Mouse (Mus musculus) ES-E14 (cell line): Measurements from ENCODE around the gene Lypd4. TPM values are rescaled to one million over a fixed set of nuclear protein-coding genes. Genes with fewer than 3 reads are reported as not detected.

ENCODE experiments used
- DNase-seq: peaks from one replicate; pipeline ENCODE4 v3.0.0-alpha.2; 2013; ENCODE audit warnings: low read depth, low spot score
- H3K27ac ChIP-seq: 2 replicates; pipeline ENCODE4 v1.5.1; 2012; ENCODE audit warnings: low read depth, mild to moderate bottlenecking, low read length, moderate library complexity, mixed read lengths; ENCODE audit not compliant: poor library complexity, insufficient read depth, severe bottlenecking
- H3K36me3 ChIP-seq: 2 replicates; pipeline ENCODE4 v1.6.1; 2012; ENCODE audit warnings: mild to moderate bottlenecking, low read length, moderate library complexity, mixed read lengths; ENCODE audit not compliant: control insufficient read depth, poor library complexity, insufficient read depth, severe bottlenecking
- H3K4me1 ChIP-seq, 2 experiments: fragments of 150-350 bp in 1 of 2; sonication (generic) in 1 of 2; 2 replicates each; pipeline ENCODE4 v1.6.1; 2012; ENCODE audit warnings: low read length in 2 of 2, mild to moderate bottlenecking in 1 of 2, mixed read lengths in 1 of 2; ENCODE audit not compliant: control insufficient read depth in 2 of 2, insufficient read depth in 2 of 2, poor library complexity in 1 of 2
- H3K4me3 ChIP-seq, 2 experiments: fragments of 150-350 bp in 1 of 2; sonication (generic) in 1 of 2; 2 replicates each; pipeline ENCODE4 v1.5.1; 2012; ENCODE audit warnings: low read length in 2 of 2, low read depth in 1 of 2, mild to moderate bottlenecking in 1 of 2, mixed read lengths in 1 of 2; ENCODE audit not compliant: insufficient read depth in 1 of 2, poor library complexity in 1 of 2, severe bottlenecking in 1 of 2
- H3K9ac ChIP-seq: 2 replicates; pipeline ENCODE4 v1.6.1; 2012; ENCODE audit warnings: low read depth, mild to moderate bottlenecking, low read length, mixed read lengths; ENCODE audit not compliant: poor library complexity, insufficient read depth, severe bottlenecking
- H3K9me3 ChIP-seq: fragments of 150-350 bp; sonication (generic); 2 replicates; pipeline ENCODE4 v1.6.1; 2012; ENCODE audit warnings: low read depth, mild to moderate bottlenecking, low read length; ENCODE audit not compliant: control insufficient read depth, insufficient read depth
- CHD2 ChIP-seq: IDR thresholded peaks from 2 replicates; pipeline ENCODE4 v1.6.1; 2014; ENCODE audit warnings: mild to moderate bottlenecking, low read depth, low read length, inconsistent platforms
- HCFC1 ChIP-seq: IDR thresholded peaks from 2 replicates; pipeline ENCODE4 v1.6.1; 2012; ENCODE audit warnings: low read length, inconsistent platforms, borderline replicate concordance; ENCODE audit not compliant: insufficient read depth
- MAFK ChIP-seq: IDR thresholded peaks from 2 replicates; pipeline ENCODE4 v1.6.1; 2014; ENCODE audit warnings: mild to moderate bottlenecking, low read depth, low read length, inconsistent platforms; ENCODE audit not compliant: insufficient read depth
- ZC3H11A ChIP-seq: IDR thresholded peaks from 2 replicates; pipeline ENCODE4 v1.6.1; 2012; ENCODE audit warnings: low read depth, mild to moderate bottlenecking, inconsistent platforms, low read length, borderline replicate concordance
- ZNF384 ChIP-seq: IDR thresholded peaks from 2 replicates; pipeline ENCODE4 v1.6.1; 2012; ENCODE audit warnings: low read depth, low read length, inconsistent platforms
- in situ Hi-C, 2 experiments: fragments of 600-800 bp; cut with MboI; formaldehyde crosslinking; loops; one replicate each; pipeline ENCODE4 v1.15.1; 2025; ENCODE audit warnings: low sequenced_read_pairs in 2 of 2, inconsistent platforms in 1 of 2; ENCODE audit not compliant: unreplicated experiment in 2 of 2
- total RNA-seq: library from RNA; depleted of rRNA; stranded (reverse); fragments of 300-350 nt; gene quantifications from 2 replicates; pipeline ENCODE4 v1.2.3, GENCODE M21; 2012

Lypd4 gene
- total RNA-seq, 1 experiment, result 0.18 TPM

- H3K4me3 ChIP-seq, result peak overlapping the region in 1 of 2 experiments; percentile 29; a peak in 1 of 4 replicates
- no peaks in the 10 kb centered on the region for H3K9me3 ChIP-seq
- H3K27ac ChIP-seq, result peak overlapping the region; percentile 45
- H3K9ac ChIP-seq, result no peak overlapping the region
- H3K36me3 ChIP-seq, result peaks cover 19% of the 10 kb centered on the region; the same call in 1 of the 2 replicates
- peaks cover 1 to 23% of the 10 kb centered on the region in 2 experiments for H3K4me1 ChIP-seq
- no peak for DNase-seq
- in situ Hi-C loops, result no loop called here
- TF ChIP-seq HCFC1, result no peak
- TF ChIP-seq CHD2, result no peak
- TF ChIP-seq MAFK, result no peak
- TF ChIP-seq ZC3H11A, result no peak
- no peak for TF ChIP-seq ZNF384
These were observed 36.8 kb upstream of the Lypd4 start for GRCm38 (mm10) chr7:24906551-24906950.

DNA sequence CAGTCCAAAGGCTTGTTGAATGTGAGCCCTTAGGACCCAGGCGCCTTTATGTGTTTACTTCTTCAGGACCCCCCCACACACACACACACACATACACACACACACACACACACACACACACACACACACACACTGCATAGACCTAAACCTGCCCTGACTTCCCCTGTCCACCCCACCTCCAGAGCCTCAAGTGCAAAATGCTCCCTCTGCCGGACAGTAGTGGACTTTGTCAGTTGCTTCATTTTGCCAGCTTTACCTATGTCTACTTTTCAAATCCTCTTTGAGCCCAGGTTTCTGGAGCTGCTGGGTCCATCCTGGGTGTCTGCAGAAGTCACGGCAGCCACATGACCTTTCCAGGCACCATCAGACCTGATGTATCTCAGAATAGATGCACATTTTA is 35.2 kb upstream of the Lypd4 start:
- H3K9ac ChIP-seq, result no peak overlapping the region
- DNase-seq, result no peak
- TF ChIP-seq MAFK (no peak), ZNF384 (no peak), ZC3H11A (no peak), CHD2 (no peak), HCFC1 (no peak)
- H3K4me3 ChIP-seq, result peak overlapping the region; percentile 63 to 93; a peak in 2 of 4 replicates
- no peak overlapping the region for H3K27ac ChIP-seq
- no peaks in the 10 kb centered on the region for H3K9me3 ChIP-seq
- in situ Hi-C loops, result no loop called here
- peaks cover 14% of the 10 kb centered on the region; the same call in 1 of the 2 replicates for H3K36me3 ChIP-seq
- peaks cover 1 to 23% of the 10 kb centered on the region in 2 experiments for H3K4me1 ChIP-seq

- Histone ChIP-seq H3K4me3 (peak overlapping the region; percentile 63 to 93), H3K4me1 (peaks cover 1 to 23% of the 10 kb centered on the region in 2 experiments), H3K36me3 (peaks cover 6% of the 10 kb centered on the region; the same call in 1 of the 2 replicates), H3K9me3 (no peaks in the 10 kb centered on the region), H3K27ac (no peak overlapping the region), H3K9ac (peak overlapping the region; percentile 70)
- TF ChIP-seq ZC3H11A, result no peak
- TF ChIP-seq HCFC1, result peak; percentile 74; the same call in 1 of the 2 replicates
- TF ChIP-seq ZNF384, result no peak
- peak; percentile 92 for DNase-seq
- in situ Hi-C loops, result no loop called here
These were observed 34.3 kb upstream of the Lypd4 start for GRCm38 (mm10) chr7:24904070-24904483.

GRCm38 (mm10) chr7:24903444-24903825 is 33.7 kb upstream of the Lypd4 start:
- peak overlapping the region; percentile 65 to 93; a peak in 3 of 4 replicates for H3K4me3 ChIP-seq
- in situ Hi-C loops, result no loop called here
- peaks cover 1% of the 10 kb centered on the region; the same call in 1 of the 2 replicates for H3K36me3 ChIP-seq
- peaks cover 1 to 24% of the 10 kb centered on the region in 2 experiments for H3K4me1 ChIP-seq
- H3K9ac ChIP-seq, result peak overlapping the region; percentile 45; the same call in 1 of the 2 replicates
- H3K9me3 ChIP-seq, result no peaks in the 10 kb centered on the region
- H3K27ac ChIP-seq, result no peak overlapping the region
- TF ChIP-seq HCFC1, result no peak
- TF ChIP-seq ZC3H11A, result no peak
- TF ChIP-seq ZNF384, result no peak
- no peak for TF ChIP-seq MAFK
- no peak for TF ChIP-seq CHD2
- DNase-seq, result no peak
